Mouse (Mus musculus) cerebellum, adult 2 months (tissue): ENCODE measurements at regions not wholly inside any gene's neighbourhood (a gene's known extent, or its start where the extent isn't known, plus 50 kb on each side); places are given as distances from the start of the nearest gene placed in this dataset.

Source experiments
- CTCF ChIP-seq: fragments of 200-500 bp; IDR thresholded peaks from 2 replicates; pipeline ENCODE4 v1.5.1; 2011; ENCODE audit warnings: low read depth, mild to moderate bottlenecking, control low read depth, low read length, moderate library complexity, borderline replicate concordance; ENCODE audit not compliant: insufficient read depth
- POLR2A ChIP-seq: fragments of 200-500 bp; IDR thresholded peaks from 2 replicates; pipeline ENCODE4 v1.6.1; 2011; ENCODE audit warnings: low read length, control low read depth, borderline replicate concordance; ENCODE audit not compliant: insufficient read depth

GRCm38 (mm10) chr9:76734387-76734786 is 167.5 kb upstream of the Fam83b start:
- TF ChIP-seq POLR2A (no peak), CTCF (no peak)
